Mouse (Mus musculus) kidney, postnatal 0 days (tissue): Measurements from ENCODE around the gene Chd3. TPM values are rescaled to one million over a fixed set of nuclear protein-coding genes. Genes with fewer than 3 reads are reported as not detected.

ENCODE experiments used
- ATAC-seq: fragments of 200-750 bp; cut with Nextera tagmentation; replicated peaks from 2 replicates; pipeline ENCODE4 v1.8.0; 2017; ENCODE audit warnings: low read depth, moderate number of reproducible peaks, moderate TSS enrichment, moderate library complexity; ENCODE audit not compliant: low FRiP score
- DNase-seq: peaks from one replicate; pipeline ENCODE4 v3.0.0-alpha.2; 2016; ENCODE audit warnings: low spot score
- H3K27ac ChIP-seq: fragments of 300-500 bp; sonication (generic); 2 replicates; pipeline ENCODE4 v1.5.1; 2014; ENCODE audit warnings: mild to moderate bottlenecking
- H3K27me3 ChIP-seq: fragments of 300-500 bp; sonication (generic); 2 replicates; pipeline ENCODE4 v1.6.1; 2014; ENCODE audit warnings: low read length, mixed read lengths; ENCODE audit not compliant: insufficient read depth
- H3K36me3 ChIP-seq: fragments of 300-500 bp; sonication (generic); 2 replicates; pipeline ENCODE4 v1.6.1; 2014; ENCODE audit warnings: low read length, mixed read lengths; ENCODE audit not compliant: insufficient read depth
- H3K4me1 ChIP-seq: fragments of 300-500 bp; sonication (generic); replicated peaks from 2 replicates; pipeline ENCODE4 v1.6.1; 2014; ENCODE audit warnings: antibody characterized with exemption, low read length, mixed read lengths; ENCODE audit not compliant: insufficient read depth
- H3K4me2 ChIP-seq: fragments of 300-500 bp; sonication (generic); 2 replicates; pipeline ENCODE4 v1.6.1; 2014; ENCODE audit warnings: mild to moderate bottlenecking, low read length, moderate library complexity, mixed read lengths
- H3K4me3 ChIP-seq: fragments of 300-500 bp; sonication (generic); replicated peaks from 2 replicates; pipeline ENCODE4 v1.5.1; 2014; ENCODE audit warnings: low read depth, low read length
- H3K9ac ChIP-seq: fragments of 300-500 bp; sonication (generic); 2 replicates; pipeline ENCODE4 v1.6.1; 2014; ENCODE audit warnings: low read depth, low read length
- H3K9me3 ChIP-seq: fragments of 300-500 bp; sonication (generic); replicated peaks from 2 replicates; pipeline ENCODE4 v1.6.1; 2016; ENCODE audit warnings: low read length, inconsistent platforms, mixed read lengths
- CTCF ChIP-seq: IDR thresholded peaks from 2 replicates; pipeline ENCODE4 v1.5.1; 2016; ENCODE audit warnings: antibody characterized with exemption, low read depth, mild to moderate bottlenecking, moderate library complexity
- WGBS: fragments of 180-500 bp; shearing (Covaris S2); extraction: QIAGEN DNeasy Blood & Tissue Kit; methylation state at CpG from one replicate; pipeline ENCODE4 v1.1.7; 2014; 5-methylcytosine and 5-hydroxymethylcytosine counted together
- polyA plus RNA-seq: library from polyadenylated mRNA; unstranded; fragments of >200 nt; fragmentation: Nextera tagmentation; extraction: Ambion mirVana; gene quantifications from 2 replicates; pipeline ENCODE4 v1.2.1, GENCODE M21; 2015

The Chd3 gene
- polyA plus RNA-seq, 1 experiment from 2014 or later: 38.0 TPM

DNA sequence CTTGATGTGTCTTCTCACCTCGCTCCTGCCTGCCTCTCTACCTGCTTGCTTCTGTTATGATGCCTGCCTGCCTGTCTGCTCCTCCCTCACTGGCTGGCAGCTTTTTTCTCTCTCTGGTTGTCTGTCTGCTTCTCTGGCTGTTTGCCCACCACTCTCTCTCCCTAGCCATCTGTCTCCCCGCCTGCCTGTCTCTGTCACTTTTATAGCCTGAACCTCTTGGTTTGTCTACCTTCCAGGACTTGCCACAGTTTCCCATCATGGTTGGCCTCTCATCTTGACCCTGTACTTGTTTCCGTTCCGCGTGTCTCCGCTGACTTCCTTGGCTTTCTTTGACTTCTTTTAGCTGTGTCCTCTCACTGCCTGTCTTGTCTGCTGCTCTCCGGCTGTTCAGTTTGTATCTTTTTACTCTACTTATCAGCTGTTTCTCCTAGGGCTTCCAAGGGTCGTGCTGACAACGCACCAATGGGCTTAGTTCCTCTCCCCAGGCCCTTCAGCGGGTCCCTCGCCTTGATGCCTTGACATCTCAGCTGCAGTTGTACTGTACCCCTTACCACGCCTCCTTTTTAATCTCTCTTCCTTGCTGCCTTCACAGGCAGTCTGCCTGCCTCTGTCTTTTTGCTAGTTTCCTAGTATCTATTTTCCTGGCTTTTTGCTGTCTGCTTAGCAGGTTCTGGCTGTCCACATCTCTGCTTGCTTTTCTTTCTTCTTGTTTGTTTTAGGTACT is 3.0 kb upstream of the Chd3 start:
- H3K4me3 ChIP-seq: no peak overlapping the region
- WGBS: 25% methylated on average over 12 of the region's 12 CpGs
- peak; percentile 50 for DNase-seq

DNA sequence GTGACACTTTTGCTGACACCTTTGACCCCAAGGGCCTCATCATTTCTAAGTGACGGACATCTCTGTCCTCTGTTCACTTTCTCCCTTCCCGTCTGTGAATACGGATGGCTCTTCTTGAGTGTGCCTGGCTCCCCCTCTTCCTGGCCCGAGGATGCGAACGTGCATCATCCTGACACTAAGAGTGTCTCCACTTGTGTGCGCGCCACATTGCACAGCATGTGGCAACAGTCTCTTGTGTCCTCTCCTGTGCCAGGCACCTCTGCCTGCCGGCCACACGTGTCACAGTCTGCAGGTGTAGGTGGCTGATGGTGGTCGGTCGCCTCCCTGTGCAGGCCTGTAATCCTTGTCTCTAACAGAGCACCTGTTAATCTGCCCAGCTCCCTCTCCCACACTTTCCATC is 2.4 kb upstream of the Chd3 start:
- peak overlapping the region; percentile 40 for H3K4me2 ChIP-seq
- ATAC-seq: no peak
- H3K4me1 ChIP-seq: peaks cover 15% of the 10 kb centered on the region
- WGBS: 28% methylated on average over 12 of the region's 12 CpGs
- no peaks in the 10 kb centered on the region for H3K9me3 ChIP-seq
- no peak for TF ChIP-seq CTCF
- H3K9ac ChIP-seq: 0 out of 2 replicates have a peak overlapping the region, but pooled peaks have one; percentile 27
- no peak overlapping the region for H3K4me3 ChIP-seq
- peak overlapping the region; percentile 60 for H3K27ac ChIP-seq
- peaks cover 12% of the 10 kb centered on the region; the same call in 1 of the 2 replicates for H3K36me3 ChIP-seq
- no peaks in the 10 kb centered on the region for H3K27me3 ChIP-seq
- no peak for DNase-seq

More for the DNA sequence above, 3.0 kb upstream of the Chd3 start:
- H3K4me1 ChIP-seq: peaks cover 15% of the 10 kb centered on the region
- peak overlapping the region; percentile 60 for H3K27ac ChIP-seq
- peaks cover 15% of the 10 kb centered on the region; the same call in 1 of the 2 replicates for H3K36me3 ChIP-seq
- no peak for ATAC-seq
- H3K9ac ChIP-seq: 0 out of 2 replicates have a peak overlapping the region, but pooled peaks have one; percentile 27
- TF ChIP-seq CTCF: no peak
- H3K27me3 ChIP-seq: no peaks in the 10 kb centered on the region
- peak overlapping the region; percentile 40 for H3K4me2 ChIP-seq
- no peaks in the 10 kb centered on the region for H3K9me3 ChIP-seq

DNA sequence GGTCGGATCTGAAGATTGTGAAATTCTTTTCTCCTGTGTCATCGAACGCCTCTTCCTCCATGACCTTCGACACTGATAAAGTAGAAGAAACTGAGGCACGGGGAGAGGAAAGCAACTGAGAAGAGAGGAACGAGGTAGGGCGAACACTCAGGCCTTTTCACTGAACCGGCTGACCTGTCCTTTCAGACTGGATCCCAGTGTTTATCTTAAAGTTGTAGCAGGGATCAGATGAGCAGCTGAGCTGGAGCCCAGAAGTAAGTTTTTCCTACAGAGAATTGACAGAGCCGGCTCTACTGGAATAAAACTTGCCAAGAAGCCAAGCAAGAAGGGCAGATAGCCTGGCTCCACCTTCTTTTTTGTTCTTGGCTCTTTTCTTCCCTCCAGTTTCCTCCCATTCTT is 1.6 kb upstream of the Chd3 start:
- H3K27me3 ChIP-seq: no peaks in the 10 kb centered on the region
- peak overlapping the region; percentile 13; the same call in 1 of the 2 replicates for H3K4me3 ChIP-seq
- no peak for TF ChIP-seq CTCF
- ATAC-seq: no peak
- peak overlapping the region; percentile 40 for H3K4me2 ChIP-seq
- H3K36me3 ChIP-seq: peaks cover 12% of the 10 kb centered on the region; the same call in 1 of the 2 replicates
- peak overlapping the region; percentile 47 for H3K27ac ChIP-seq
- no peak overlapping the region; the same call in 1 of the 2 replicates for H3K9ac ChIP-seq
- WGBS: 15% methylated on average over 9 of the region's 9 CpGs
- DNase-seq: peak; percentile 53
- no peaks in the 10 kb centered on the region for H3K9me3 ChIP-seq
- H3K4me1 ChIP-seq: peaks cover 19% of the 10 kb centered on the region

DNA sequence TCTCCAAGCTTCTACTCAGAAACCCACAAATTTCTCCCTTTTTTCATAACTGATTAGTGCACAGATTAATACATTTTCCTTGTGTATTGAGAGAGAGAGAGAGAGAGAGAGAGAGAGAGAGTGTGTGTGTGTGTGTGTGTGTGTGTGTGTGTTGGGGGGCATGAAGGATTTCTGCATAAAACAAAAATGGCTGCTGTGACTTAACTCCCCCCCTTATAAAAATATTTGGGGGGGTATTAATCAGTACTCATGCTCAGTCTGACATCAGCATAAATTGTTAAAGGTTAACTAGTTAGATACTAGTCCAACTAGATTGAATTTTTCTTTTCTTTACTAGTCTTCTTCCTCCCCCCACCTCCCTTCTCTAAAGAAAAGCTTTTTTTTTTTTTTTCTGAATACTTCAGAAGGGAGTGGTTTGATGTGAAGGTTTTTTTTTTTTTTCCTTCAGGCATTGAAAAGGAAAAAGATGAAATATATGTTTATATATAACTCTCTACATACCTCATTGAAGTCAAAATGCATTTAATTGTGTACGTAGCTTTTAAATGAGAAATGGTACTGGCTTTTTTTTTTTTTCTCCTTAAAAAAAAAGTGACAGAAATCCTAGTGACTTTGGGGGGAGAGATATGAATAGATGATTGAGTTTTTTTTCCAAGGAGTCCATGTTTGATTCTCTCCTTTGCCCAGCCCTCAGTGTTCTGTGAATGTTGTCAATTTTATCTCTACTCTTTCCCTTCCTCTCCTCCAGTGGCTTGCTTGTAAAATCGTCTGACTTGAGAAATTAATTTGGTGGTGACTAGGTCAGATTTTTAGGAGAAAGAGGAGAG is 997 bp upstream of the Chd3 start:
- no peaks in the 10 kb centered on the region for H3K9me3 ChIP-seq
- peak overlapping the region; percentile 100 for H3K27ac ChIP-seq
- no peak for TF ChIP-seq CTCF
- H3K27me3 ChIP-seq: no peaks in the 10 kb centered on the region
- peak; percentile 61 for DNase-seq
- H3K36me3 ChIP-seq: peaks cover 12% of the 10 kb centered on the region; the same call in 1 of the 2 replicates
- ATAC-seq: no peak
- 23% methylated on average over 2 of the region's 2 CpGs for WGBS
- H3K4me3 ChIP-seq: peak overlapping the region; percentile 99
- H3K9ac ChIP-seq: peak overlapping the region; percentile 100
- H3K4me1 ChIP-seq: peaks cover 26% of the 10 kb centered on the region
- peak overlapping the region; percentile 89 for H3K4me2 ChIP-seq

DNA sequence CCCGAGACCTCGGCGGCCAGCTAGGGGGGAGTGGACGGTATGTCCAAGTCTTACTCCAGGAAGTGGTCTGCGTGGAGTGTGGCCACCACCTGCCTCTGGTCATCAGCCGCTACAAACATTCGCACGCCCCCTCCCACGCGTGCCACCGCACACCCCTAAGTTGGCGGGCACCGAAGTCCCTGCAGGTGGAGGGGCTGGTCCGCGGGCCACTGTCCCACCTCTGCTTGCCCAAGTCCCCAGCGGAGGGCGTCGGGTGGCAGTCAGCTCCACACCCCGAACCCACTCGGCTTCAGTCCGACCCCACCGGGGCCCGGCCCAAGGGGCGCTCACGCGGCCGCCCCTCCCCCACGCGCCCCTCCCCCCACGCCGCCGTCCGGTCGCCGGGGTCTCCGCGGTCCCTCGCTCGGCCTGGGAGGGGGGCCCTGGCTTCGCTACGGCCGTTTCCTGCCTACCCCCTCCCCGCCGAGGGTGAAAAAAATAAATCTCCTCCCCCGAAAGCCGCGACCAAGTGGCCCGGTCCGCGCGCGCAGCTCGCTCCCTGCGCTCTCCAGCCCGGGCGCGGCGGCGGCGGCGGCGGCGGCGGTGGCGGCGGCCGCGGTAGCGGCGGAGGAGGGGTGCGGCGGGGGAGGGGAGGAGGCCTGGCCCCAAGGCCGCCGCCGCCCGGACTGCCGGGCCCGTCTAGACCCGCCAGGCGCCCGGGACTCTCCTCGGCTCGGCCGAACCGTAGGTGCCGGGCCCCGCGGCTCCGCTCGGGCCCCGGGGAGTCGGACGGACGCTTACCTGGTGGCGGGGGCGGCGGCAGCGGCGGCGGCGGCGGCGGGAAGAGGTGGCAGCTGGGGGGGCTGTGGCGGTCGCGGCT is 621 bp downstream of the Chd3 start:
- under 1% methylated on average over 75 of the region's 106 CpGs for WGBS

More for the DNA sequence above, 621 bp downstream of the Chd3 start:
- H3K36me3 ChIP-seq: peaks cover 6% of the 10 kb centered on the region; the same call in 1 of the 2 replicates
- no peaks in the 10 kb centered on the region for H3K27me3 ChIP-seq
- H3K9ac ChIP-seq: peak overlapping the region; percentile 100
- peak overlapping the region; percentile 99 for H3K4me3 ChIP-seq
- no peaks in the 10 kb centered on the region for H3K9me3 ChIP-seq
- H3K27ac ChIP-seq: peak overlapping the region; percentile 100
- no peak for TF ChIP-seq CTCF
- ATAC-seq (peak; percentile 18; the same call in 1 of the 2 replicates), DNase-seq (peak; percentile 70)
- peaks cover 41% of the 10 kb centered on the region for H3K4me1 ChIP-seq
- peak overlapping the region; percentile 89 for H3K4me2 ChIP-seq
